Mouse (Mus musculus) kidney, postnatal 10 days (tissue): ENCODE measurements around the gene Ptprz1.
"Not testable (repeated sequence)": the region's sequence is repeated elsewhere in the genome, so short reads cannot be mapped to it uniquely, and the experiment has no call there.

Source experiments
- DNase-seq: peaks from one replicate; pipeline ENCODE4 v3.0.0; 2021; ENCODE audit warnings: mixed read lengths

Ptprz1 gene

DNA sequence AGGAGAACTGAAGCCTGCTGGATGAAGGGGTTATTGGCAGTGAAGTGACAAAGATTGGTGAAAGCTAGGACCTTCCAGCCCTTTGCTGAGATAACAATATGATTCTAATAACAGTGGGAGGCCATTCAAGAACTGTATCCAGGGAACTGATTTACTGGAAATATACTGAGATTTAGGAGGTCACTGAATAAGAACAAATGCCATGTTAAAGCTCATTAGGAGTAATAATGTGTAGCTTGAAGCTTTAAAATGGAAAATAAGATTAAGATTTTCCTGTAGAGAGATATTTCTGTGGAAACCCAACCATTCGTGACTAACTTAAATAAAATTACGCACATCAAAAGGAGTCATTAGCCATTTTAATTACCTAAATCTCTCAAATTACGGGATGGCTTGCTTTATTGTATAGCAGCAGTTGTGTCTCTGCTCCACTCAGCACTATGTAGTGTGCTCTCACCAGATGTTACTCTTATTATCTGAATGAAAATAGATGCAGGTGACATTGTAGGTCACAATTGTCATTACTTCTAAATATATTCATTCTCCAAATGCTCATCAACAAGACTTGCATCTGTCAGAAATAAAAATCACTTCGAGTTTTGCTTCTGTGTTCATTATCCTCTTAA is 139.8 kb downstream of the Ptprz1 start:
- DNase-seq = no peak

- no peak for DNase-seq
These were observed 152.9 kb downstream of the Ptprz1 start for GRCm38 (mm10) chr6:23028251-23028650.

GRCm38 (mm10) chr6:23048836-23049235 is 173.5 kb downstream of the Ptprz1 start:
- no peak for DNase-seq

- no peak for DNase-seq
These were observed 180.4 kb downstream of the Ptprz1 start for GRCm38 (mm10) chr6:23055734-23056133.

- DNase-seq = no peak
These were observed 200.8 kb downstream of the Ptprz1 start for GRCm38 (mm10) chr6:23076060-23076459.

DNA sequence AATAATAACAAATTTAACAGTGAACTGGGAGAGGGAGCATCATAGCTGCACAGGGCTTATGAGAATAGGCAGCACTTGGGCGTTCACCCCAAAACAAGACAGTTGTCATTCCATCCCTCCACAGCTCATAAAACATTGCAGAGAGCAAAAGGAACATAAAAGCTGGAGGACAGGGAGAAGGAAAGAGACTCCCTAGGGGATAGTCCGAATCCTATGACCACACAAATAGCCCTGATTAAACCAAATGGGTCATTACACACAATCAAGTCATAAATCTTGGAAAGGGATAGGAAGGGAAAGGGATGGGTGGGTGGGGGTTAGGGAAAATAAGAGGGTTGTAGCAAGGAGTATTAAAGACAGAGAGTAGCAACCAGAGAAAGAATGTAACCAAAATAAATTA is 203.0 kb downstream of the Ptprz1 start:
- no peak for DNase-seq

- no peak for DNase-seq
These were observed 204.8 kb downstream of the Ptprz1 start for GRCm38 (mm10) chr6:23079991-23080680.

DNA sequence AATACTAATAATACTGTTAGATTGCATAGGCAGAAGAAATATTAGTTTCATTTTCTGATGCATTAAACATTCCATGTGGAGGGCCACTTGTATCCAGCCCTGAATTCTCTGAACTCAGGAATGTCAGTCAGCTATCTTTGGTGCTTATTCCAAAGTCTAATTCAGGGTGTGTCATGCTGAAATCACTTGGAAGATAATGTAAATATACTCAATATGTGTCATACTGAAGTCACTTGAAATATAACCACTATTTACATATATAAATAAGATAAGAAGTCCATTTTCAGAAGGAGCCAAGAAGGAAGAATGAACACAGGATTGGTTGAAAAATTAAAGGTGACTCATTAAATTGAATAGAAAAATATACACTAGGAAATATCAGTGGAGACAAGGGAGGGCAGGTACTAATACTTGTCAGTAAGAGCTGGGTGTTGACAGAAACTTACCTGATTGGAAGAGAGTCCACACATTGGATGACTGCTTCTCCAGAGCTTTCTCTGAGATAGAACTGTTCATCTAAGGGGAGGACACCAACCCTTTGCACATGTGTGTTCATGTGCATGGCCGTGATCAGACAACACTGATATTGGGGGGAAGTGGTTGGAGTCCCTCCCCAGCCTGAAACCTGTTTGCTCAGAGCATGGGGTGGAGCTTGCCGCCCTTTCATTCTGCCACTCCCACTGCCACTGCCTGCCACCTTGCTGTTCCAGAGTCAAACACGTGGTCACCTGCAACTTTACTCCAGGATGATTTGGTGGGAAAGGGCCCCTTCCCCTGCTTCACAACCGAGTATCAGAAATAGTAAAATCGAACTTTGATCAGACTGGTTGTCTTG is 209.5 kb downstream of the Ptprz1 start:
- DNase-seq = no peak

- not testable (repeated sequence) for DNase-seq
These were observed 214.0 kb downstream of the Ptprz1 start for GRCm38 (mm10) chr6:23089292-23089691.

DNA sequence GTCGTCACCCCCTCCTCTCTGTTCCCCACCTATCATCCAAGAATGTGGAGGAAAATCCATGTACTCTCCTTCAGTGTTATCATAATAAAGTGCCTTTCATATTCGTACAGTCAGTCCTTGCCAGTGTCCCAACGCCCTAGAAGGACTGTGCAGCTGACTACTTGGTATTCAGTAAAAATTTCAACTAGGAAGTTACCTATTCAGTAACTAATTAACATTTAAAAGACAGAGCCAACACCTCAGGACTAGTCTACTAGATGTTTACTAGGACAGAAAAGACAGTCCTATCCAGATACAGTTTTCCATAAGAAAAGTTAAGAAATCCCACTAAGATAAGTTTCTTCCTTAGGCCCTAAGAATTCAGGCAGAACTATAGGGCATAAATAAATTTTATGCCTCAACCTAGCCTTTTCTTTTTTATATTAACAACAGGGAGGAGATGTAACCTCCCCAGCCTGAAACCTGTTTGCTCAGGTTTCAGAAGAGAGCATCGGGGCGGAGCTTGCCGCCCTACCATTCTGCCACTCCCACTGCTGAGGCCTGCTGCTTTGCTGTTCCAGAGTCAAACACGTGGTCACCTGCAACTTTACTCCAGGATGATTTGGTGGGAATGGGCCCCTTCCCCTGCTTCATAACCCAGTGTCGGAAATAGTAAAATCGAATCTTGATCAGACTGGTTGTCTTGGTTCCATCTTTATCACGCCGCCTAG is 215.2 kb downstream of the Ptprz1 start:
- not testable (repeated sequence) for DNase-seq
